Mouse (Mus musculus) bone marrow, adult 2 months (tissue): ENCODE data around the gene Slc41a1. TPM values are rescaled to one million over a fixed set of nuclear protein-coding genes. Genes with fewer than 3 reads are reported as not detected.
A peak's percentile ranks its signal among the peaks of the same experiment; 100 is the strongest.

Source experiments
- H3K27ac ChIP-seq: fragments of 200-500 bp; 2 replicates; pipeline ENCODE4 v1.5.1; 2012; ENCODE audit warnings: low read depth, mild to moderate bottlenecking, control low read depth, inconsistent platforms, low read length; ENCODE audit not compliant: control insufficient read depth, poor library complexity, insufficient read depth
- H3K4me1 ChIP-seq: fragments of 200-500 bp; 2 replicates; pipeline ENCODE4 v1.6.1; 2011; ENCODE audit warnings: low read length; ENCODE audit not compliant: control insufficient read depth, insufficient read depth
- H3K4me3 ChIP-seq: fragments of 200-500 bp; replicated peaks from 2 replicates; pipeline ENCODE3; 2011; ENCODE audit warnings: mild to moderate bottlenecking, low read depth, low read length, control low read depth; ENCODE audit not compliant: control insufficient read depth
- CTCF ChIP-seq: fragments of 200-500 bp; IDR thresholded peaks from 2 replicates; pipeline ENCODE4 v1.5.1; 2011; ENCODE audit warnings: low read length, control low read depth; ENCODE audit not compliant: control insufficient read depth, insufficient read depth
- POLR2A ChIP-seq: fragments of 200-500 bp; IDR thresholded peaks from 2 replicates; pipeline ENCODE4 v1.6.1; 2011; ENCODE audit warnings: low read depth, mild to moderate bottlenecking, control low read depth, low read length, borderline replicate concordance; ENCODE audit not compliant: control insufficient read depth
- WGBS: fragments of 180-500 bp; shearing (Covaris S2); methylation state at CpG from one replicate; pipeline ENCODE4 v1.1.7; 2018; 5-methylcytosine and 5-hydroxymethylcytosine counted together
- polyA plus RNA-seq: library from polyadenylated mRNA; stranded (reverse); fragments of >200 nt; gene quantifications from 2 replicates; pipeline ENCODE4 v1.2.4, GENCODE M21; 2011; ENCODE audit warnings: low replicate concordance; ENCODE audit not compliant: missing spikeins, insufficient read depth, insufficient read length

Slc41a1 gene
- polyA plus RNA-seq, 1 experiment: 2.2 TPM

DNA sequence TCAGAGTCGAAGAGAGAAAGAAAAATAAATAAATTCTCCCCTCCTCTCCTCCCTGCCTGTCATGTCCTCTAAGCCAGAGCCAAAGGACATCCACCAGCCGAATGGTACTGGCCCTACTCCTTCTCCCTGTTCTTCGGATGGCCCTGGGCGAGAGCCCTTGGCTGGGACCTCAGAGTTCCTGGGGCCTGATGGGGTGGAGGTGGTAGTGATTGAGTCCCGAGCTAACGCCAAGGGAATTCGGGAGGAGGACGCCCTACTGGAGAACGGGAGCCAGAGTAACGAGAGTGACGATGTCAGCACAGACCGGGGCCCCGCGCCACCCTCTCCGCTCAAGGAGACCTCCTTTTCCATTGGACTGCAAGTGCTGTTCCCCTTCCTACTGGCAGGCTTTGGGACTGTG, 3.3 kb downstream of the Slc41a1 start:
- no peak overlapping the region for H3K4me3 ChIP-seq
- no peaks in the 10 kb centered on the region; the same call in 1 of the 2 replicates for H3K4me1 ChIP-seq
- no peak overlapping the region for H3K27ac ChIP-seq
- WGBS: 86% methylated on average over 15 of the region's 15 CpGs
- TF ChIP-seq CTCF (no peak), POLR2A (no peak)

GRCm38 (mm10) chr1:131830971-131831641, 3.8 kb downstream of the Slc41a1 start:
- no peak overlapping the region for H3K27ac ChIP-seq
- no peaks in the 10 kb centered on the region; the same call in 1 of the 2 replicates for H3K4me1 ChIP-seq
- H3K4me3 ChIP-seq: no peak overlapping the region
- TF ChIP-seq CTCF (no peak), POLR2A (no peak)
- WGBS: 74% methylated on average over 8 of the region's 8 CpGs

GRCm38 (mm10) chr1:131837035-131837434, 9.7 kb downstream of the Slc41a1 start:
- no peak for TF ChIP-seq CTCF
- TF ChIP-seq POLR2A: no peak
- 81% methylated on average over 3 of the region's 3 CpGs for WGBS
- Histone ChIP-seq H3K27ac (no peak overlapping the region), H3K4me3 (no peak overlapping the region), H3K4me1 (no peaks in the 10 kb centered on the region)

DNA sequence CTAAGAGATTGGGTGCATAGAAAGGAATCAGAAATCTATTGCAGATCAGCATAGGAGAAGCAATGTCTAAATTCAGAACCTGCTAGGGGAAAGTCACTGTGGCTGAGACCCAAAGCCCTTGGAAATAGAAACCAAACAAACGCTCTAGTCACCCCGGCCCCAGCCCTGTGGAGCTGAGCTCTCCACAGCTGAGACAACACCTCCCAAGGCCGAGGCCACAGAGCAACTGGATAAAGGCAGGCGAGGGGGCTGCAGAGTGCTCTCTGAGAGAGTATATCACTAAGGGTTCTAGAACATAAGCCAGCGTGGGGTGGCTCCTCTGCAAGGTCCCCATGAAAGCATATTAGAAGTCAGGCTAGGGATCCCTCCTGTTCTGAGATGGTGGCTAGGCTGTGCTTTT, 11.2 kb downstream of the Slc41a1 start:
- Histone ChIP-seq H3K4me1 (no peaks in the 10 kb centered on the region), H3K27ac (no peak overlapping the region), H3K4me3 (no peak overlapping the region)
- no peak for TF ChIP-seq POLR2A
- no peak for TF ChIP-seq CTCF
- WGBS: 74% methylated on average over 5 of the region's 5 CpGs

DNA sequence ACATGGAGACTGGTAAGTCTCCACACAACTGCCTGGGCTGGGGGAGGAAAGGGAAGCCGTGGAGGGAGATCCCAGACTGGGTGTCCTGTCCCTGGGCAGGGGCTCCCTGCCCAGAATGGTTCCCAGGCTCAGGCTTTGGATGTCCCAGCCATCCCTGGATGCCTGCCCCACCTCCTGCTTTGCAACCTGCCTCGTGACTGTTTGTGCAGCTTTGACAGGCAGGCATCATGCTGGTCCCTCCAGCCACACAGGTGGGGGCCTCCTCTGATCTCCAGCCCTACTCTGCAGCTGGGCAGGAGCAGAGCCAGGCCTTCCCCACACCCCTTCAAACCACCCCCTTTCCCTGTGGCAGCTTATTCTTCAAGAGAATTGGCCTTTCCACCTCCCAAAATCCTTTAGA, 12.0 kb downstream of the Slc41a1 start:
- no peak overlapping the region for H3K4me3 ChIP-seq
- no peaks in the 10 kb centered on the region for H3K4me1 ChIP-seq
- 70% methylated on average over 2 of the region's 2 CpGs for WGBS
- no peak for TF ChIP-seq POLR2A
- TF ChIP-seq CTCF: no peak
- H3K27ac ChIP-seq: no peak overlapping the region

DNA sequence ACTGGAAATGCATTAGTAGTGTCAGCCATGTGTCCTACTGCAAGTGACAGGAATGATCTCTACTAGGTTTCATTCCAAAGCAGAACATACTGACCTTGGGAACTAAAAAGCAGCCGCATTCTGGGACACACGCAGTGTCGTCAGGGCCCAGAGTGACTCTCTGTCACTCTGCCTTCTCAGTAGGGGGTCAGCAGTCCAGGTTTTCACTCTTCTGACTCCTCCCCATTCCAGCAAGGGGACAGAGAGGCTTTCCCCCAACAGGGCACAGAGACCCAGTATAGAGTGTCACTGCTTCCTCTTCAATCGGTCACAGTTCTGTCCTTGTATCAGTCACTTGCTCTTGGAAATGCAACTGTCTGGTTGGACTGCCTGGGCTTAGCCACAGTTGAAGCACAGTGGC, 14.9 kb downstream of the Slc41a1 start:
- Histone ChIP-seq H3K27ac (no peak overlapping the region), H3K4me3 (no peak overlapping the region), H3K4me1 (no peaks in the 10 kb centered on the region)
- WGBS: 93% methylated on average over 4 of the region's 4 CpGs
- no peak for TF ChIP-seq CTCF
- no peak for TF ChIP-seq POLR2A

DNA sequence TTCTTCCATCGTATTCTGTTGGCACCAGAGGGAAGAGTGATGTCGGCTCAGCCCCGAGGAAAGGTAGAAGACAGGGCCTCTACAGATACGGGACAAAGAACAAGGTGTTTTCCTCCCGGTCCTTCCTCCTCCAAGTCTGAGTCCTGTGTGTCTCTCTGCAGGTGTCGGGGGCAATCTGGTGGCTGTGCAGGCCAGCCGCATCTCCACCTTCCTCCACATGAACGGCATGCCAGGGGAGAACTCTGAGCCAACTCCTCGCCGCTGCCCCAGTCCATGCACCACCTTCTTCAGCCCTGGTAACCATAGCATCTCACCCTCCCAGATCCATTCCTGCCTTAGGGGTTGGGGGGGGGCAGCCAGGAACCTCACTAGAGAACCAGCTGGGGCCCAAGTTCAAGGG, 16.5 kb downstream of the Slc41a1 start:
- WGBS: 88% methylated on average over 10 of the region's 10 CpGs
- H3K4me1 ChIP-seq: no peaks in the 10 kb centered on the region
- TF ChIP-seq CTCF (no peak), POLR2A (no peak)
- no peak overlapping the region for H3K27ac ChIP-seq
- no peak overlapping the region for H3K4me3 ChIP-seq

GRCm38 (mm10) chr1:131844883-131845282, 17.6 kb downstream of the Slc41a1 start:
- Histone ChIP-seq H3K4me3 (no peak overlapping the region), H3K27ac (no peak overlapping the region), H3K4me1 (no peaks in the 10 kb centered on the region)
- 81% methylated on average over 8 of the region's 8 CpGs for WGBS
- TF ChIP-seq CTCF: no peak
- TF ChIP-seq POLR2A: no peak

DNA sequence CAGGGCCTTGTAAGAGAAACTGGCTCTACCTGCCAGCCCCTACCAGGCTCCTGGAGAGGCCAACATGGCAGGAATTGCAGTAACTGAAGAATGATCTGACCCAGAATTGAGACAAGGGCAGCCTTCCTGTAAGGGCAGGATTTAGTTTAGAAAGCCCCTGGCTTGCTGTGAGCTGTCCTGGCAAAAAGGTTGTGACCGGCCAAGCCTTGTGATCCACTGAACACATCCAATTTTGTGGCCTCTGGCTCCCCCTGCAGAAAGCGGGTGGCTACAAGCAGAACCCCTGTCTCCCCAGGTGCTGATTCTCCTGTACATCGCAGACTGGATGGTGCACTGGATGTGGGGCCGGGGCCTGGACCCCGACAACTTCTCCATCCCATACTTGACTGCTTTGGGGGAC, 19.0 kb downstream of the Slc41a1 start:
- Histone ChIP-seq H3K27ac (no peak overlapping the region), H3K4me1 (no peaks in the 10 kb centered on the region), H3K4me3 (no peak overlapping the region)
- 77% methylated on average over 5 of the region's 5 CpGs for WGBS
- TF ChIP-seq POLR2A (no peak), CTCF (peak; percentile 60)
